Mouse (Mus musculus): ENCODE measurements around the gene Gm28308. TPM values are rescaled to one million over a fixed set of nuclear protein-coding genes. Genes with fewer than 3 reads are reported as not detected.

The Gm28308 gene
- polyA plus RNA-seq, 1 experiment from 2014 or later, result not detected

GRCm38 (mm10) chr6:52164626-52165440 is 48.3 kb downstream of the Gm28308 start, which contains the start of gene Hoxa2:
Hoxa2 (minus strand) TSS chr6:52164831.
- H3K27ac ChIP-seq (ENCODE audit: low read depth, low read length), result peak within 1 kb of the TSS; percentile 100
- no peaks in the 10 kb centered on the region for H3K27me3 ChIP-seq (ENCODE audit: control insufficient read depth, insufficient read depth, low read length)
- WGBS, result under 1% methylated on average over 25 of the region's 25 CpGs
- no peaks in the 10 kb centered on the region for H3K9me3 ChIP-seq (ENCODE audit: control insufficient read depth, low read length)
- peaks cover 43% of the 10 kb centered on the region for H3K4me1 ChIP-seq (ENCODE audit: control insufficient read depth, insufficient read depth, low read length)
- ATAC-seq (ENCODE audit: insufficient read depth, low FRiP score, low TSS enrichment) (peak; percentile 71), DNase-seq (ENCODE audit: low spot score) (peak; percentile 91)
- peaks cover 2% of the 10 kb centered on the region; the same call in 1 of the 2 replicates for H3K36me3 ChIP-seq (ENCODE audit: control insufficient read depth, insufficient read depth, low read length)
- peak within 1 kb of the TSS; percentile 99 for H3K9ac ChIP-seq (ENCODE audit: low read length)
- peak within 1 kb of the TSS; percentile 91 for H3K4me3 ChIP-seq (ENCODE audit: low read depth, low read length)
- H3K4me2 ChIP-seq (ENCODE audit: low read depth), result peak within 1 kb of the TSS; percentile 78

GRCm38 (mm10) chr6:52164051-52164625 is 49.0 kb downstream of the Gm28308 start:
- H3K9me3 ChIP-seq (ENCODE audit: control insufficient read depth, low read length), result no peaks in the 10 kb centered on the region
- no peaks in the 10 kb centered on the region for H3K27me3 ChIP-seq (ENCODE audit: control insufficient read depth, insufficient read depth, low read length)
- DNase-seq (ENCODE audit: low spot score) (peak; percentile 82), ATAC-seq (ENCODE audit: insufficient read depth, low FRiP score, low TSS enrichment) (peak; percentile 35)
- peak overlapping the region; percentile 78 for H3K4me2 ChIP-seq (ENCODE audit: low read depth)
- H3K36me3 ChIP-seq (ENCODE audit: control insufficient read depth, insufficient read depth, low read length), result no peaks in the 10 kb centered on the region; the same call in 1 of the 2 replicates
- H3K4me1 ChIP-seq (ENCODE audit: control insufficient read depth, insufficient read depth, low read length), result peaks cover 44% of the 10 kb centered on the region
- peak overlapping the region; percentile 100 for H3K27ac ChIP-seq (ENCODE audit: low read depth, low read length)
- peak overlapping the region; percentile 91 for H3K4me3 ChIP-seq (ENCODE audit: low read depth, low read length)
- peak overlapping the region; percentile 99 for H3K9ac ChIP-seq (ENCODE audit: low read length)
- WGBS, result under 1% methylated on average over 39 of the region's 39 CpGs

GRCm38 (mm10) chr6:52163366-52164031 is 49.6 kb downstream of the Gm28308 start:
- no peaks in the 10 kb centered on the region for H3K27me3 ChIP-seq (ENCODE audit: control insufficient read depth, insufficient read depth, low read length)
- peak overlapping the region; percentile 91 for H3K4me3 ChIP-seq (ENCODE audit: low read depth, low read length)
- no peaks in the 10 kb centered on the region for H3K9me3 ChIP-seq (ENCODE audit: control insufficient read depth, low read length)
- peak; percentile 80 for DNase-seq (ENCODE audit: low spot score)
- H3K4me2 ChIP-seq (ENCODE audit: low read depth), result peak overlapping the region; percentile 78
- peaks cover 39% of the 10 kb centered on the region for H3K4me1 ChIP-seq (ENCODE audit: control insufficient read depth, insufficient read depth, low read length)
- no peak for ATAC-seq (ENCODE audit: insufficient read depth, low FRiP score, low TSS enrichment)
- H3K9ac ChIP-seq (ENCODE audit: low read length), result peak overlapping the region; percentile 99
- peak overlapping the region; percentile 100 for H3K27ac ChIP-seq (ENCODE audit: low read depth, low read length)
- WGBS, result 1% methylated on average over 17 of the region's 17 CpGs
- no peaks in the 10 kb centered on the region; the same call in 1 of the 2 replicates for H3K36me3 ChIP-seq (ENCODE audit: control insufficient read depth, insufficient read depth, low read length)

GRCm38 (mm10) chr6:52162611-52163365 is 50.4 kb downstream of the Gm28308 start:
- no peaks in the 10 kb centered on the region for H3K27me3 ChIP-seq (ENCODE audit: control insufficient read depth, insufficient read depth, low read length)
- peak overlapping the region; percentile 78 for H3K4me2 ChIP-seq (ENCODE audit: low read depth)
- H3K27ac ChIP-seq (ENCODE audit: low read depth, low read length), result peak overlapping the region; percentile 100
- WGBS, result 2% methylated on average over 14 of the region's 14 CpGs
- H3K9me3 ChIP-seq (ENCODE audit: control insufficient read depth, low read length), result no peaks in the 10 kb centered on the region
- H3K36me3 ChIP-seq (ENCODE audit: control insufficient read depth, insufficient read depth, low read length), result no peaks in the 10 kb centered on the region; the same call in 1 of the 2 replicates
- H3K4me3 ChIP-seq (ENCODE audit: low read depth, low read length), result peak overlapping the region; percentile 91
- H3K4me1 ChIP-seq (ENCODE audit: control insufficient read depth, insufficient read depth, low read length), result peaks cover 34% of the 10 kb centered on the region
- H3K9ac ChIP-seq (ENCODE audit: low read length), result peak overlapping the region; percentile 99
- ATAC-seq (ENCODE audit: insufficient read depth, low FRiP score, low TSS enrichment) (no peak), DNase-seq (ENCODE audit: low spot score) (no peak)

- Histone ChIP-seq H3K27me3 (ENCODE audit: control insufficient read depth, insufficient read depth, low read length) (no peaks in the 10 kb centered on the region), H3K4me3 (ENCODE audit: low read depth, low read length) (peak overlapping the region; percentile 91), H3K4me2 (ENCODE audit: low read depth) (peak overlapping the region; percentile 78), H3K36me3 (ENCODE audit: control insufficient read depth, insufficient read depth, low read length) (no peaks in the 10 kb centered on the region; the same call in 1 of the 2 replicates), H3K9ac (ENCODE audit: low read length) (peak overlapping the region; percentile 52), H3K9me3 (ENCODE audit: control insufficient read depth, low read length) (no peaks in the 10 kb centered on the region), H3K27ac (ENCODE audit: low read depth, low read length) (peak overlapping the region; percentile 79), H3K4me1 (ENCODE audit: control insufficient read depth, insufficient read depth, low read length) (peaks cover 34% of the 10 kb centered on the region)
- WGBS, result 0% methylated on average over 1 of the region's 1 CpGs
- DNase-seq (ENCODE audit: low spot score) (no peak), ATAC-seq (ENCODE audit: insufficient read depth, low FRiP score, low TSS enrichment) (no peak)
These were observed 51.1 kb downstream of the Gm28308 start for GRCm38 (mm10) chr6:52162093-52162380.

GRCm38 (mm10) chr6:52161336-52162092 is 51.6 kb downstream of the Gm28308 start:
- WGBS, result under 1% methylated on average over 8 of the region's 8 CpGs
- peak; percentile 31 for DNase-seq (ENCODE audit: low spot score)
- Histone ChIP-seq H3K36me3 (ENCODE audit: control insufficient read depth, insufficient read depth, low read length) (no peaks in the 10 kb centered on the region; the same call in 1 of the 2 replicates), H3K27ac (ENCODE audit: low read depth, low read length) (peak overlapping the region; percentile 99), H3K27me3 (ENCODE audit: control insufficient read depth, insufficient read depth, low read length) (no peaks in the 10 kb centered on the region), H3K4me1 (ENCODE audit: control insufficient read depth, insufficient read depth, low read length) (peaks cover 31% of the 10 kb centered on the region), H3K4me3 (ENCODE audit: low read depth, low read length) (peak overlapping the region; percentile 91), H3K4me2 (ENCODE audit: low read depth) (peak overlapping the region; percentile 78), H3K9me3 (ENCODE audit: control insufficient read depth, low read length) (no peaks in the 10 kb centered on the region), H3K9ac (ENCODE audit: low read length) (peak overlapping the region; percentile 96)
- no peak for ATAC-seq (ENCODE audit: insufficient read depth, low FRiP score, low TSS enrichment)

GRCm38 (mm10) chr6:52160511-52161335 is 52.4 kb downstream of the Gm28308 start:
- Histone ChIP-seq H3K4me2 (ENCODE audit: low read depth) (peak overlapping the region; percentile 78), H3K9ac (ENCODE audit: low read length) (peak overlapping the region; percentile 96), H3K36me3 (ENCODE audit: control insufficient read depth, insufficient read depth, low read length) (no peaks in the 10 kb centered on the region; the same call in 1 of the 2 replicates), H3K27ac (ENCODE audit: low read depth, low read length) (peak overlapping the region; percentile 99), H3K4me3 (ENCODE audit: low read depth, low read length) (peak overlapping the region; percentile 91), H3K9me3 (ENCODE audit: control insufficient read depth, low read length) (no peaks in the 10 kb centered on the region), H3K4me1 (ENCODE audit: control insufficient read depth, insufficient read depth, low read length) (peaks cover 35% of the 10 kb centered on the region), H3K27me3 (ENCODE audit: control insufficient read depth, insufficient read depth, low read length) (no peaks in the 10 kb centered on the region)
- WGBS, result under 1% methylated on average over 30 of the region's 30 CpGs
- peak; percentile 83 for DNase-seq (ENCODE audit: low spot score)
- peak; percentile 43; the same call in 1 of the 2 replicates for ATAC-seq (ENCODE audit: insufficient read depth, low FRiP score, low TSS enrichment)

Data from neural tube, embryonic 11.5 days (tissue).